Mouse (Mus musculus) gastrocnemius, adult 2 months (tissue): ENCODE data around the gene Pcgf5. TPM values are rescaled to one million over a fixed set of nuclear protein-coding genes. Genes with fewer than 3 reads are reported as not detected.
A peak's percentile ranks its signal among the peaks of the same experiment; 100 is the strongest.

Source experiments
- DNase-seq: peaks from one replicate; pipeline ENCODE4 v3.0.0; 2022
- H3K27ac ChIP-seq: fragments of 200-600 bp; 2 replicates; pipeline ENCODE4 v1.8.1; 2022; ENCODE audit warnings: mild to moderate bottlenecking
- H3K4me3 ChIP-seq: fragments of 200-600 bp; 2 replicates; pipeline ENCODE4 v1.8.1; 2022; ENCODE audit warnings: mild to moderate bottlenecking, moderate library complexity
- CTCF ChIP-seq: fragments of 200-600 bp; IDR thresholded peaks from 2 replicates; pipeline ENCODE4 v1.8.1; 2022; ENCODE audit warnings: antibody characterized with exemption, mild to moderate bottlenecking, moderate library complexity
- intact Hi-C: fragments of 180-260 bp; cut with DNase I; formaldehyde crosslinking; loops from one replicate; pipeline ENCODE4 v1.15.1; 2025
- total RNA-seq, 2 experiments: library from RNA; stranded (reverse); gene quantifications; 2 replicates each; pipeline ENCODE4 v1.2.3; 2021

The Pcgf5 gene
- total RNA-seq, 2 experiments from 2014 or later: 34.0 to 38.7 TPM

DNA sequence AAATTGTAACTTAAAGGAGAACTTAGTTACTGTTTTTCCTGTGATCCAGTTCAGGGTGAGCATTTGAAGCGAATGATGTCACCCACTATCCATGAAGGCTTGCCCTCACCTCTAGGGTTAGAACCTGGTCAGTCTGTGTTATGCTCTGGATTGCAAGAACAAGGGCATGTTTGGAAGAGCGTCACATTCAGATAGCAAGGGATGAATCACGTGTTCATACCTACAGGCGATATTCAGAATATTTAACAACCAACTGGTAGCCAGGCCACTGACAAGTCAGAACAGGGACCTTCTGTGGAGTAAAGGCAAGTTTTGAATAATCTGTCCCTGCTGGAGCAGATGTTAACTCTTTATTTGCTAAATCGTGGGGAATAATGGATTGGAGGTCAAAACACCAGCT lies 14.4 kb downstream of the Pcgf5 start:
- Histone ChIP-seq H3K27ac (no peak overlapping the region), H3K4me3 (no peak overlapping the region)
- intact Hi-C loops: no loop called here
- TF ChIP-seq CTCF: no peak
- DNase-seq: no peak

DNA sequence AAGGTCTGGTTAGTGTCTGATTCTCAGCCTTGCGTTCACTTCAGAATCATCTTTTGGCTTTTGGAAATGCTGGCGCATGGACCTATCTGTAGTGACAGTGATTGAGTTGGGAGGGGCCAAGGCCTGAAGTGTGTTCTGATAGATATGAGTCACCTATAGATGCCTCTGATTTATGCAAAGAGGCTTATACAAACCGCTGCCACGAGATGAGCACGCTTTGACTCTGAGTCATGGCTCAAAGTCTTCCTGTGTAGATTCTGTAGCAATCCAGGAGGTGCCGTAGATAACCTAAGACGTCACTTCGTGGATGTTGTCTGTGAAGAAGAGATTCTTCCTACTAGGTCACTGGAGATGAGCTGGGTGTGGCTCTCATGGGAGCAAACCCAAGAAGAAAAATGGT lies 16.6 kb downstream of the Pcgf5 start:
- H3K4me3 ChIP-seq: no peak overlapping the region
- intact Hi-C loops: no loop called here
- H3K27ac ChIP-seq: no peak overlapping the region
- TF ChIP-seq CTCF: no peak
- no peak for DNase-seq

DNA sequence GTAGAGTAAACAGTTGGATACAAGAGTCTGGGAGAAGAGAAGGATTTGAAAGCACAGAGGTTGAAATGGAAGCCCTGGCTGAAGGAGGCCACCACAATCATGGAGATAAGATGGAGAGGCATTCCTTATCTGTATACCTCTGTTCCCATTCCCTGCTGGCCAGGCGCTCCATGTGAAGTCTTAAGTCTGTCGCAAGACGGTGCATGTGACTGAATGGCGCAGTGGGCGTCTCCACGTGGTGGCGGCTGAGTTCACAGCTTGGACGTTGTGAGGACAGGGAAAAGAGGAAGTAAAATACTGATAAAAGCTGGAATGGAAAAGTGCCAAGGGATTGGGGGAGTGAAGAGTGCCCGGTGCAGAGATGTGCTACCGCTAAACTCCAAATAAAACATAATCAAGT lies 23.4 kb downstream of the Pcgf5 start:
- intact Hi-C loops: no loop called here
- H3K27ac ChIP-seq: no peak overlapping the region
- no peak for DNase-seq
- no peak for TF ChIP-seq CTCF
- no peak overlapping the region for H3K4me3 ChIP-seq

- DNase-seq: no peak
- H3K27ac ChIP-seq: no peak overlapping the region
- intact Hi-C loops: no loop called here
- TF ChIP-seq CTCF: no peak
- no peak overlapping the region for H3K4me3 ChIP-seq
Observed at GRCm38 (mm10) chr19:36373056-36373621, 25.0 kb downstream of the Pcgf5 start.

- peak; percentile 81 for DNase-seq
- Histone ChIP-seq H3K27ac (peak overlapping the region; percentile 87), H3K4me3 (peak overlapping the region; percentile 70)
- intact Hi-C loops: loop anchor here (2.0 kb wide), 1 partner anchor 26 kb away; the partner anchor contains the start of gene Pcgf5
- TF ChIP-seq CTCF: no peak
Observed at GRCm38 (mm10) chr19:36375200-36375783, 27.2 kb downstream of the Pcgf5 start.

DNA sequence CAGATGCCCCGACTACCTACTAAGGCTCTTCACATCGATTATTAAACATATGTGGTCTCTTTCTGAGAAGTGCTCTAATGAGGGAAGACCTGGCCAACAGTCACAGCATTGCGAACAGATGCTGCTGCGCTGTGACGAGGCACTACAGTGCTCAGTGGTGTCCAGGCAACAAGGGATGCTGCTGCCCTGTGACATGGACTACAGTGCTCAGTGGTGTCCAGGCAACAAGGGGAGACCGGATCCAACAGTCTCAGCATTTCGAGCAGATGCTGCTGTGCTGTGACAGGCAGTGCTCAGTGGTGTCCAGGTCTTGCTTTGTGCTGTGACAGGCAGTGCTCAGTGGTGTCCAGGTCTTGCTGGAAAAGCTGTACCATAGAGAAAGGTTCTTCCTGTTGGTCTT lies 29.6 kb downstream of the Pcgf5 start:
- no peak for TF ChIP-seq CTCF
- no peak for DNase-seq
- intact Hi-C loops: no loop called here
- Histone ChIP-seq H3K4me3 (no peak overlapping the region), H3K27ac (no peak overlapping the region)

GRCm38 (mm10) chr19:36378511-36379232 lies 30.6 kb downstream of the Pcgf5 start:
- intact Hi-C loops: no loop called here
- DNase-seq: no peak
- no peak for TF ChIP-seq CTCF
- Histone ChIP-seq H3K27ac (no peak overlapping the region), H3K4me3 (no peak overlapping the region)

GRCm38 (mm10) chr19:36382901-36383300 lies 34.8 kb downstream of the Pcgf5 start:
- no peak overlapping the region for H3K27ac ChIP-seq
- intact Hi-C loops: no loop called here
- no peak for DNase-seq
- no peak overlapping the region for H3K4me3 ChIP-seq
- TF ChIP-seq CTCF: no peak

GRCm38 (mm10) chr19:36383977-36384376 lies 35.9 kb downstream of the Pcgf5 start:
- Histone ChIP-seq H3K27ac (no peak overlapping the region), H3K4me3 (no peak overlapping the region)
- no peak for TF ChIP-seq CTCF
- DNase-seq: no peak
- intact Hi-C loops: no loop called here

DNA sequence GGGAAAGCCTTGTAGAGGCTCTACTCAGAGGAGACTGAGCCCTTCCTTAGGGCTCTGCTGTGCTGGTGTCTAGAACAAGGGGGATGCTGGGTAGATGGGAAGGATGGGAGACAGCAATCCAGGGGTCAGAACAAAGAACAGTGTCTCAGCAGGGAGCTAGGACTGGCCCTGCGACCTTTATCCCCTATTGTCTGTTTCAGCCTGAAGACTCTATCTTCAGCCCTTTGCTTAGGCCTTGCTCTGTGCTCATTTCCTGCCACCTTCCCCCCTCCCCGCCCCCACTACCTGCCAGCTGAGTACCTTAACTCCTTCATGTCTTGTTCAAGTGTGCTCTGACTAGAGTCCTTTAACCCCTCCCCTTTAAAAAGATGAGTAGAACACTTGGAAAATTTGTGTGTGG lies 36.3 kb downstream of the Pcgf5 start:
- no peak for DNase-seq
- no peak overlapping the region for H3K27ac ChIP-seq
- no peak overlapping the region for H3K4me3 ChIP-seq
- intact Hi-C loops: no loop called here
- TF ChIP-seq CTCF: no peak

GRCm38 (mm10) chr19:36388502-36388901 lies 40.4 kb downstream of the Pcgf5 start:
- H3K27ac ChIP-seq: no peak overlapping the region
- no peak overlapping the region for H3K4me3 ChIP-seq
- intact Hi-C loops: no loop called here
- TF ChIP-seq CTCF: no peak
- peak; percentile 41 for DNase-seq

- intact Hi-C loops: no loop called here
- Histone ChIP-seq H3K4me3 (no peak overlapping the region), H3K27ac (no peak overlapping the region)
- TF ChIP-seq CTCF: no peak
- DNase-seq: no peak
Observed at GRCm38 (mm10) chr19:36390714-36391113, 42.6 kb downstream of the Pcgf5 start.

- Histone ChIP-seq H3K27ac (no peak overlapping the region), H3K4me3 (no peak overlapping the region)
- no peak for DNase-seq
- intact Hi-C loops: no loop called here
- no peak for TF ChIP-seq CTCF
Observed at GRCm38 (mm10) chr19:36398500-36398899, 50.4 kb downstream of the Pcgf5 start.
